Mouse (Mus musculus): ENCODE results near the gene Rcor1.

GRCm38 (mm10) chr12:111111176-111111575, 72.0 kb downstream of the Rcor1 start:
- no peak for TF ChIP-seq POLR2A (IDR thresholded peaks at IDR 0.05; ENCODE audit: borderline replicate concordance, control insufficient read depth, low read depth, low read length)
- no peak for TF ChIP-seq CTCF (IDR thresholded peaks at IDR 0.05; ENCODE audit: control insufficient read depth, insufficient read depth, low read length)

All from bone marrow, adult 2 months (tissue).